Mouse (Mus musculus): ENCODE measurements around the gene Nob1.

Nob1 gene

DNA sequence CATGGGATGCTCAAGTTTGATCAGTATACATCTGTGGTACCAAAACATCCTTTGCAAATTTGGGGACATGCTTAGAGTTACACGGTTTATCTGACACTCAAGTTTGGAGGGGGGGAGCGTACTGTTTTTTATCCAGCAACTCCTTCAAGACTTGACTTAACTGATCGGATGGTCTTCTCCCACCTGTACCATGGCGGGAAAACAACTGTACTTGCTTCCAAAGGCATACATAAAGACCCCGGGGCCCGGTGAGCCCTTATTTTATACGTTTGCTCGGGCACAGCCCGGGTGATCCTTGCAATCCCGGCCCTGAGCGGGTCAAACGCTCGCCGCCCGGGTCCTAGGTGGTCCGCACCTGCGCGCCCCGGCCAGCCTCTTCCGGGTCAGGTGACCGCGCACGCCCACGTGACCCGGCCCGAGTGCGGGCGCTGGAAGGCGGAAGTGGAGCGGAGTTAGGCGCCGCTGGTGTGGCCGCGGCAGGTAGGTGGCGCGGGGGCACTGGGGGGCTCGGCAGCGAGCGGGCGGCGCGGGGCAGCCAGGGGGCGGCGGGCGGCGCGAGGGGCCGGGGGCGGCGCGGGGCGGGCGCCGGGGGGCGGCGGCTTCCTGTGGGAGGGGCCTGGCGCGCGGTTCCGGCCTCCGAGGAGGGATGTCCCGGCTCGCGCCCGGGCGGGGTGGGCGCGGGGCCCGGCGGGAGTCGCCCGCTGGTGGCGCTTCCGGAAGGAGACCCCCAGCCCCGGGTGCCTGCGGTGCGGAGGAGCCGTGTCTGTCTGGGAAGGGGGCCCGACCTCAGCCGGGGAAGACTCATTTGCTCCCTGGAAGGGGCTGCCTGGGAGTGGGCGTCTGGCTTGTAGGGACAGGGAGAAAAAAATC is 11.3 kb upstream of the Nob1 start, which contains the start of gene Wwp2:
Wwp2 (plus strand) TSS at position 404 of the 870 bp plus-strand sequence.
- peak; percentile 81 for DNase-seq

DNA sequence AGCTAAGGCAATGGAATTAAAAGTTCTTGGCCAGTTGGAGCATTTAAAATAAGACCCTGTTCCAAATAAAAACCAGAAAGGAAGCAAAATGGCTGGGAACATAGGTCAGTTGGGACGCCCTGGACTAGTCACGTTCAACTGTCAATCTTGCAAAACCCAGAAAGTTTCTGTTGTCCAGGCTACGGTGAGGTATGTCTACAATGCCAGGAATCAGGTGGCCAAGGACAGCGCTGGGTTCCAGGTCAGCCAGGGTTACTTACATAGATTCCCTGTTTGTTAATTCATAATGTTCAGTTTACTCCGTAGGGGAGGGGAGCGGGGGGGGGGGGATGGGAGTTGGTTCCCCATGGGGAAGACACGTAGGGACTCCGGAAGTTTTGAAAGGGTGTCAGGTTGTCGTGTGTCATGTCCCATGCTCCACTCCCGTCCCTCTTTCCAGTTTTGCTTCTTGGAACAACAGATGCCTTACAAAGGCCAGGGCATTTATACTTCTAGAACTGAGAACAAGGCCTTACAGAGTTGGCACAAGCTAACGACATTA is 10.6 kb upstream of the Nob1 start:
- no peak for DNase-seq

DNA sequence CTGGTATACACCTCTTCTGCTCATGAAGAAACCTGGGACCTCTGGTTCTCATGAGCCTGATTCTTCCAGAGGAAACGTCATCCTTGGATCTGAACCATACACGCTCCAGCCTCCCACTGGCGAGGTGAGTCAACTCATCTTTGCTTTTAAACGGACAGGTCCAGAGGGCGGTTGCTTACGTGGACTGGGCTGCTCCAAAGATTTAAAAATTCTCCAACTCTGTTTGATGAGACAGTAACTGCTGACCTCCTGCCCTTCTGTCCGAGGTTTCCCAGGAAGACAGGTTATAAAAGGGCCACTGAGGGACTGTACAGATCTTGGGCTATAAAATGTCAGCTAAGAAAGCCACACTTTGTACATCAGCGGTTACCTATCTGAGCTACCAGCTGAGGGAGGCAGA is 6.0 kb upstream of the Nob1 start:
- DNase-seq: no peak

DNA sequence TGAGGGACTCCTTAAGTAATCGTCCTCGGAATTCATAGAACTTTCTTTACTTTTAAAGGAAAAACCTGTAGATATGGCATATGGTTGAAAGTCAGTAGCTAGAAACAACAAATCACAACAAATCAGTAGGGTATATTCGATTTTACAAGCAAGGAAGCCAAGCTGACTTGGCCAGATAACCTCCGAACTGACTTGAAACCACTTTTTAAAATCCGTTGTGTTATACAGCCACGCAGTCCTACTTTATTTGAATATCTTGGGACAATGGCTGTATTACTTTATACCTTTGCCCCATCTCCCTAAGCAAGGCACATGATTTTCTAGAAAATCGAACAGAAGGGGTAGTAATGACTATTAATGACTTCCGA is 363 bp upstream of the Nob1 start:
- no peak for DNase-seq

DNA sequence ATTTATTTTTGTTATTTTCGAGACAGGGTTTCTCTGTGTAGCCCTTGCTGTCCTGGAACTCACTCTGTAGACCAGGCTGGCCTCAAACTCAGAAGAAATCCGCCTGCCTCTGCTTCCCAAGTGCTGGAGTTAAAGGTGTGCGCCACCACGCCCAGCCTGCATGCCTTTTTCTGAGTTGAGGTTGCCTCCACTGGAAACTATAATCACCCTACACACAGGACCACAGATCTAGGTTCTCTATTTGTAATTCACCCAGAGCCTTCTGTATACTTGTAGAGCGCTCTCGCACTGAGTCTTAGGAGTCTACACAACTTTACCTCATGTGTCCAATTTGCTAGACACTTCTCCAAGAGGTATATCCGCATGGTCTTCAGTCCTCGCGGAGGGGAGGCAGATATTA is 675 bp downstream of the Nob1 start:
- DNase-seq: no peak

DNA sequence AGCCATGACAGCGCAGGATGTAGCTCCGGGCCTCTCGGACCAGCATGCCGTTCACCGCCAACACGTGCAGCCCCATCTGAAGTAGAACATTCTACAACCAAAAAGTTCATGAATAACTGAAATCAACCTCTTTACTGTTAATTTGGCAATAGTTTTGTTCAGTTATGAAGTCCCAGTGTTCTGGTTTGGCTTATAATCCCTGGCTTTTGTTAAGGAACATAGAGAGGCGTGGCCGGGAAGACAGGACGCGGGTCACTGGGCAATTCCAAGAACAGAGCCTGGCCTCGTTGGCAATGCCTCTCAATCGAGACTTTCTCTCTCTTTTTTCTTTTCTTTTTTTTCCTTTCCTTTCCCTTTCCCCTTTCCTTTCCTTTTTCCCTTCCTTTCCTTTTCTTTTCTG is 7.8 kb downstream of the Nob1 start:
- DNase-seq: no peak

DNA sequence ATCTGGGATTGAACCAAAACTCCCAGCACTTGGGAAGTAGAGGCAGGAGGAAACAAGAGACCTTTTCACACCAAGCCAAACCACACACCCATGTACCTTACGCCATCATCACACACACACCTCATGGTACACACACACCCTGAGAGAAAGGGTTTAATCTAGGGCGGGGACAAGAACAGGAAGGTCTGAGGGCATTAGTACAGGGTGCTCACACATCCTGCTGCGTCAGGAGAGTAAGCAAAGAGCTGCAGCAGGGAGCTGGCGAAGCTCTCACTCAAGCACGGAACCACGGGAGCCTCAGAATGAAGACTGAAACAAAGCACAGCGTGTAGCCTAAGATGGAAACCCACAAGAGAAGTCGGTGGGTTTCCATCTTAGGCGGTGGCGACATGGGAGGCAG is 11.0 kb downstream of the Nob1 start:
- no peak for DNase-seq

DNA sequence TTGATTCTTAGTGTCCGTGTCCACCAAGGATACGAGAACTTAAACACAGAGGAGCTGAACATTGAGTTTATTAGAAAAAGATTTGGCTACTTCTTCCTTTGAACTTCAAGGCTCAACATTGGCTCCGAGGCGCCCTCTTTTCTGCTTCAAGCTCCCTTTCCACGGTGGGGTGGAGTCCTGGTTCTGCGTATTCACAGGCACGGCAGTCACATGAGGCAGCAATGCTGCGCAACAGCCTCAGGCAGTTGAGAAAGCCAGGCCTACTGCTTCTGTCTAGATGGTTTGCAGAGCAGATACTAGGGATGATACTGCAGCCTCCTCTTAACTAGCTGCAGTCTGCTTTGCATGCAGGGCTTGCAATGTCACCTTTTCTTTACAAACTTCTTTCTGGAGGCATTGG is 12.3 kb downstream of the Nob1 start:
- no peak for DNase-seq

DNA sequence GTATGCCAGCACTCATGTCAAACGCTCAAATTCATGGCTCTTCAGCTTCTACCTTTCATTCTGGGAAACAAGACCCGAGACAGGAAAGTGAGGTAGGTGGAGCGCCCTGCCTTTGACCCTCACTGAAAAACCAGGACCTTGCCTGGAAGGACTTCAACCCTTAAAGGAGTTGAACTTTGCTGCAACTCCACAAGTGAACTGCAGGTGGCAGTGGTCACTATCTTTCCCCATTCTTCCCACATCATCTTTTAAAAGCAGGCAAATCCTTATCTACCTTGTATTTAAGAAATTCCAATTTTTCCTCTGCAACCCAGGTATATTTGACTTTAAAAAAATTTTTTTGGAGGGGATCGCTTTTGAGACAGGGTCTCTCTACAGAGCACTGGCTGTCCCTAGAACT is 13.5 kb downstream of the Nob1 start:
- DNase-seq: no peak

DNA sequence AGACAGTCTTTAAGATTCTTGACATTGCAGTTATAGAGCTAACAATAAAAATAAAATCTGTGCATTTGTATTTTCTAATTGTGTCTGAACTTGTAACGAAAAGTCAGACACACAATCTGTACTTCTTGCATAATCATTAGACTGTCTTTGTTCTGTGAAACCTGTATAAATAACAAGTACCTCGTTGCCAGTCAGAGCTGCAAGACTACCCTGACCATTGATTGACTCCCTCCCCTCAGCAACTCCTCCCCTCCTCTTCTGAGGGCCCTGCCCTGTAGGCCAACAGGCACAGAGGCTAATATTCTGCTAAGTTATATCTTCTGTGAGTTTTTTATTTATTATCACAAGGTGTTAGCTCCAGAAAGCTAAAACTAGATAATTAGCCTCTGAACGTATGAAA is 18.9 kb downstream of the Nob1 start:
- DNase-seq: no peak

DNA sequence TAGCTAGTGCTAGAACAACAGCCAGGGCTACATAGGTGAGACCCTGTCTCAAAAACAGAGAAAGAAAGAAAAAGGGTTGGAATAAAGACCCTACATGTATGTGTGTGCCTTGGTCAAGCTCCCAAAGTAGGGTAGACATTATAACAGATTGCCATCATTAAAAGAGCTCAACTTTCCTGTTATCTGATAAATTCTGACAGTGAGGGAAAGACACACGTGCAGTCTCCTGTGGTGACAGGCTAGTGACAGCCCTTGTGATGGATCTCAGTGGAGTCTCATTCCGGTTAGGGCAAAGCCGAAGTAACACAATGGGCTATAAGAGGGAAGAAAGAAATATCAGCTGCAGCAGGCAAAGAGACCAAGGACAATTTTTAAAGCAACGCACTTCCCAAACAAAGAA is 20.8 kb downstream of the Nob1 start:
- no peak for DNase-seq

DNA sequence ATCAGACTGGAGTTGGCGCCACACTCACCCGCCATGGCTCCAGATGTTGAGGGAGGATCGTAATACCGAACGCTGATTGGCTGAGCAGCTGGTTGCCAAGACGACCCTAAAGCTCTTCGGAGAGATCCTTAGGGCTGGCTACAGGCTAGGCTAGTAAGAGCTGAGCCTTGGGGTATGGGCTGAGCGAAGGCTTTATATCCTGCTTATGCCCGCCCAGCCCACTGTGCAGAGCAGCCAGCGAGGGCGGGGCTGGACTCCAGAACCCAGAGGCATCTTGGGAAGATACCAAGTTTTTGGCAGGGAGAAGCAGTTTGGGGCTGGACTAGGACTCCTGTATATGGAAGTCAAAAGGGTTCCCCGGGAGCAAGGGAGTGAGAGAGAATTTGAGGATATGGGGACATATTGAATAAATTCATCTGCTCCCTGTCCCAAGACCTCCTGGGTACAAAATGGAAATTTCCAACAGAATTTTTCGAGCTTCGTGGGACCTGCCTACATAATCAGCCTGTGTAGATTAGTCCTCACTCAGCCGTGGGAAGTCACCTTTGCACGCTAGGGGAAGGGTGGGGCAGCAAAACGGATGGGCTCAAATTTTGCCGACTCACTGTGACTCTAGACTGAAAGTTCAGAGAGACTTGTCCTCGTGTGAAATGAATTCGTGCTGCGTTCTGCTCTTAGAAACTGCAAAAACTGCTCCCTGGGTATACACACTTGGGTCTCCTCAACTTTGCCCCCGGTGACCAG is 21.6 kb downstream of the Nob1 start, which contains the start of gene Nqo1:
Nqo1 (minus strand) TSS at position 169 of the 744 bp plus-strand sequence.
- DNase-seq: peak; percentile 71

DNA sequence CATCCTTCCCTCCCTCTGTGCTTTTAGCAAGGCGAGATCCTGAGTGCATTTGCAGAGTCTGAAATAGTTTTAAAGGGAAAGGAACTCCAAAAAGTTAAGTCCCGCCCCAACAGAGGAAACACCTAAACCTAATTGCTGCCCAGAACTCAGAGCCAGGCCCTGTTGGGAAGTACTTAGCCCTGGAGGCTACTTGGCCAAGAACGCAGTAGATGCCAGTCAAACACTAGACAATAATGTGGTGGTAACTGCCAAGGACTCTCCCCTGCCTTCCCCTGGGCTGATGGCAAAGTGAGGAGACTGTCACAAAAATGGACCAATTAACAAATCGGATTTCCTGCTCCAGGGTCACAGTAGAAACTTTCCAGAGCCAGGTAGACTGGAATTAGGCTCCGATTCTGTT is 23.0 kb downstream of the Nob1 start:
- DNase-seq: no peak

DNA sequence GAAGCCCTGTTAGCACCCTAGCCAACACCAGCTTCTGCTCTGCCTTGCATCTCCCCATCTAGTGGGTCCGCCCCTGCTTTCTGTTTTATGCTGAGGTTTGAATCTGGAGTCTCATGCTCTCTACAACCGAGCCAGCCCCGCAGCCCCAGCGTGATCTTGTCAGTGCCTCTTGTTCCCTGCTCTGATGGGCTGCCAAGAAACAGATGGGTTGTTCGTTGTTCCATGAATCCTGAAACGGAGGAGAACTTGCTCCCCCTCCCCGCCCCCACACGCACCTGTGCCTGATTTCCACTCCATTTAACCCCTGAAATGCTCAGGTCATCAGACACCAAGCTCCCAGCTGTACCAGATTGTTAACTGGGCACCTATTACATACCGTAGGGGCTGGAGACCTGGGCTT is 25.4 kb downstream of the Nob1 start:
- peak; percentile 30 for DNase-seq

DNA sequence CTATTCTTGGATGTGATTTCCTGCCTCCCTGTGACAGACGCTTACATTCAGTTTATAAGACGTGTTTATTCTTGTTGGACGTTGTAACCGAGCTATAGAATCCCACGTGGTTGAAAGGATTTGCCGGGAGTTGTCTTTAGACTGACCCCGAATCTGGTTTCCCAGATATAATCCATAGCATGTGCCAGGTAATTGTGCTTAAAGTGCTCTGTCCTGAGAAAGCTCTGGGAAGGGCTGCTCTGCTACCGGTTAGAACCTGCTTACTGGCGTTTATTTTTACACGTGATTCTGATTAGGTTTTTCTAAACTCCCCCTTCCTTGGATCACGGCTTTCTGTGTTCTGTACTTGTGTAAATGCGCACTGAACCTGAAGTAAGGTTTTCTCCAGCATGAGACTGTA is 27.2 kb downstream of the Nob1 start:
- no peak for DNase-seq

DNA sequence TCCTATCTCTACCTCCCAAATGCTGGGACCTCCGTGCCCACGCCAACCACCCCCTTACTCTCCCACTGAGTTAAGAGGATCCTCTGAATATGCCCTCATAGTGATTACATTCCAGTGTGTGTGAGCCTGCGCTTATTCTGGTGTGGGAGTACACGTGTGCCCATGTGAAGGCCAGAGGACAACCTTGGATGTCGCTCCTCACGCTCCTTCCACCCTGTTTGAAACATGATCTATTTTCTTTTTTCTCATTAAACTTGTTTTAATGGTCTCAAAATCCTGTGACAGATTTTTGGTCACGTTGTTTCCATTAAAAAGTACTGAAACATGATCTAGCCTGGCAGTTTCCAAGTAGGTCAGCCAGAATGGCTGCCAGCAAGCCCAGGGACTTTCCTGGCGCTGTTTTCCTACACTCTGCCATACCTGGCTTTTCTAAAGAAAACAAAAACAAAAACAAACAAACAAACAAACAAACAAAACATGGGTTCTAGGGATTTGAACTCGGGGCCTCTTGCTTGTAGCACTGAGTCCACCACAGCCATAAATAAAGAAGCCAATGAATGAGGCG is 28.7 kb downstream of the Nob1 start:
- DNase-seq: no peak

DNA sequence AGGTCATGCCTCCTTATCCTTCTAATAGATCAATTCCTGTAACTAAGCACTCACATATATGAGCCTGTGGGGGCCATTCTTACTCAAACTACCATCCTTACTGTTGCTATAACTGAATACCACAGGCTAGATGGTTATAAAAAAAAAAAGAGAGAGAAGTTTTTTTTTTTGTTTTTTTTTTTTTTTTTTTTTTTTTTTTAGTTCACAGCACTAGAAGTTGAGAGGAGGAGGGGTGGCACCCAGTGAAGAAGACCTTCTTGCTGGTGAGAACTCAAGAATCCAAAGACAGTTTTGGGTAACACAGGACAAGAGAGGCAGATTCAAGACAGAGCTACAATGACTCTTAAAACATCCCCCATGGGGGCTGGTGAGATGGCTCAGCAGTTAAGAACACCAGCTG is 29.5 kb downstream of the Nob1 start:
- DNase-seq: no peak

DNA sequence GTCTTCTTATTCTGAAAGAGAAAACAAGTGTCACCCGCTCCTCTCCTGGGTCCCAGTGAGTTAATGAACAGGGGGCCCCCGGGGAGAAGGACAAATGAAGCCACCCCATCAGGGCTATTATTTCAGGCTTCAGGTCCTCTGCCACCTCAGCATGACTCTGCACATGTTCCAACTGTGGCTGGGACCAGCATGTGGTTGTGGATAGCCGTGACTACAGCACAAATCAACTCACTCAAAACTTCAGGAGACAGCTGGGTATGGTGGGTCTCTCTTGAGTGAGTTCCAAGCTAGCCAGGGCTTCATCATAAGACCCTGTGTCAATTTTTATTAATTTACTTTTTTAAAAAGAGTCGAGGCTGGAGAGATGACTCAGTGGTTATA is 33.7 kb downstream of the Nob1 start:
- DNase-seq: no peak

DNA sequence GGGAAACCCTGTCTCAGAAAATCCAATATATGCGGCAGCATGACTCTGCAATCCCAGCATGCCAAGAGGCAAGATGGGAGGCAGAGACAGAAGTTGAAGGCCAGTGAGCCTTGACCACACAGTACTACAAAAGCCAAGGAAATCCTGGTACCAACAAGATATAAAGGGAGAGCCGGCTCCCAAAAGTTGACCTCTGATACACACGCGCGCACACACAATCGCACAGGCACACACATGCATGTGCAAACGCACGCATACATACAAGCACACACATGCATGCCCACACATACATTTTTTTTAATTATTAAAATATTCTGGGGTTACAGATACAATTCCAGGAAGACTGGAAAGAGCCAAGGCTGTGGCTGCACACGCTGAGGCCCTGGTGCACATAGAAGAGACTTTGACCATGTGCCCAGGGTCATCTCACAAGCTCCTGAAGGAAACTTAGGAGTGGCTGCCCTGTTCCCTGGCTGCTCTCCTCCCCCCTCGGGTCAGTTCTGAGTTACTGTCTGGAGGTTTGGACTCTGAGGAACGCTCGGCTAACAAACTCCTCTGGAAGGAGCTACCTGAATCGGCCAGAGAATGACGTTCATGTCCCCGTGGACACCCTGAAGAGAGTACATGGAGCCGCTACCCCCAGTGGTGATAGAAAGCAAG is 34.2 kb downstream of the Nob1 start:
- DNase-seq: no peak

DNA sequence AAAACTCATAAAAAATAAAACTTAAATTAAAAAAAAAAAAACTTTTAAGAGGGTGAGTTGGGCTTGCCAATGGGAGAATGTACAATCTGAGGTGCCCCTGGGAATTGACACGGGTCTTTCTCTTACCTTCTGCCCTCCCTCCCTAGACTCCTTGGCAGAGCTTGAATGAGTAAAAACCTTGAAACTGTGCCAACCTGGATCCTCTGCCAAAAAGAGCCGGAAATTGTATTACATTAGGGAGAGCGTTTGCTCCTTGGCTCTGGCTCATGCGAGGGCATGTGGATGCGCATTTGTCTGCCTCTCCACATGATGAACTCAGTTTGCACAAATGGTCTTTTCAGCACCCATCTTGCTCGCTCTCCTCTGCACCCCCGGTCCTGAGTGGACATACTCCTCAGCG is 35.3 kb downstream of the Nob1 start:
- peak; percentile 17 for DNase-seq

DNA sequence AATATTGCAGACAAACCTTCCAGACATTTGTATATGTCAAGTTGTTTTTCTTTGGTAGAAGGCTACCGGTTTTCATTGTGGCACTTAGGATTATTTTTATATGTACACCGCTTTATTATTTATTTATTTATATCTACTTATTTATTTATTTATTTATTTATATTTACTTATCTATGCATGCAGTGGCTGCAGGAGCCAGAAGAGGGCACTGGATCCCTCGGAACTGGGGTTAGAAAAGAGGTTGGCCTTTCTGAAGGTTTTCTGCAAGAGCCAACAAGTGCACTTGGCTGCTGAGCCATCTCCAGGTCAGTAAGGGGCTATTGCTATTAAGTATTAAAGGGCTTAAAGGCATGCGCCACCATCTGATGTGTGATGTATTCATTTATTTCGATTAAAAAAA is 37.0 kb downstream of the Nob1 start:
- DNase-seq: no peak

DNA sequence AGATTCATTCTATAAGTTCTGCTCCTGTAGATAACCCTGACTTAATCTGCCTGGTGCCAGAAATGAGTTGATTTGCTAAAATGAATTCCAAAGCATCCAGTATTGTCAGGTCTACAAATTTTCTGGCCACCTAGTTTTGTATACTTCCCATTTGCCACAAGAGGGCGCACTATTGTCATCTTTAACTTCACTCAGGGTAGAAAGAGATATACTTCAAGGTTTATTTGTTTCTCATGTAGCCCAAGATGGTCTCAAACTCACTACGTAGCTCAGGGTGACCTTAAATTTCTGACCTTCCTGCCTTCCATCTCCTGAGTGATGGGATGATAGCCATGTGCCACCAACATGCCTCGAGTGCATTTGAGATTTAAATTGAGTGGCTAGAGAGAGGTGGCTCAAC is 38.2 kb downstream of the Nob1 start:
- no peak for DNase-seq

DNA sequence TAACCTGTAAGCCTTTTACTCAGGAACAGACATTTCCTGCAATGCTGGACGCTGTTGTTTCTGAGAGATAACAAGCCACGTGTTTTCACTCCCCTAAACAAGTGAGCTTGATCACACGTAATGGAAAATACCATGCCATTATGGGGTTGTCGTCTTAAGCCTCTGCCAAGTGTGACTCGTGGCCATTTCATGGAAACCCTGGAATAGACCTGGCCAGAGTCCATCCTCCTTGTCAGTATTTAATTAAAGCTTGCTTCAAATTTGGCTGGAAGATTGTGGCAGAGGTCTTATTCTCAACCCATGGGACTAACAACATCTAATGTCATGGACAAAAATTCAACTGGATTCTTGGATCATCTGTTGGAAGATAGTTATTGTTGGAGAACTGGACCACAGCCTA is 38.7 kb downstream of the Nob1 start:
- DNase-seq: no peak
